30 mouse cellular contexts compared by ENCODE assay signal in genomic region chr16:69813652-69814051, GRCm38 (mm10). TPM values are rescaled to one million over a fixed set of nuclear protein-coding genes. Genes with fewer than 3 reads are reported as not detected.
DNase-seq lines count a peak whose midpoint lies in the region; ATAC-seq lines count a peak whose summit lies in the region.
"Had no signal": no experiment of that assay in that cellular context is flagged by ENCODE, and none has a peak within 500 bp of the region (broad histone marks: within the 10 kb centered on the region; RNA-seq: fewer than 3 reads in every experiment).

No protein-coding gene starts in this region.

- H3K36me3 ChIP-seq in embryonic facial prominence, embryonic 14.5 days (ENCODE audit: control insufficient read depth, insufficient read depth, low read length) = no peaks in the 10 kb centered on the region
- H3K36me3 ChIP-seq in limb, embryonic 11.5 days (ENCODE audit: control insufficient read depth, insufficient read depth, low read length) = no peaks in the 10 kb centered on the region
- H3K36me3 ChIP-seq: embryonic facial prominence, embryonic 15.5 days; heart, embryonic 12.5 days; heart, embryonic 15.5 days; hindbrain, embryonic 10.5 days; hindbrain, embryonic 13.5 days had no signal

- no peaks in the 10 kb centered on the region for H3K27me3 ChIP-seq in embryonic facial prominence, embryonic 14.5 days (replicated peaks; ENCODE audit: control insufficient read depth, insufficient read depth, low read length)
- no peaks in the 10 kb centered on the region for H3K27me3 ChIP-seq in limb, embryonic 11.5 days (ENCODE audit: control insufficient read depth, insufficient read depth, low read length)
- H3K27me3 ChIP-seq: embryonic facial prominence, embryonic 15.5 days; heart, embryonic 12.5 days; heart, embryonic 15.5 days; hindbrain, embryonic 13.5 days had no signal

- no peaks in the 10 kb centered on the region for H3K9me3 ChIP-seq in embryonic facial prominence, embryonic 14.5 days (ENCODE audit: control insufficient read depth, low read length)
- no peaks in the 10 kb centered on the region for H3K9me3 ChIP-seq in limb, embryonic 11.5 days (ENCODE audit: control insufficient read depth, low read length)
- H3K9me3 ChIP-seq: embryonic facial prominence, embryonic 15.5 days; heart, embryonic 12.5 days; heart, embryonic 15.5 days; hindbrain, embryonic 10.5 days; hindbrain, embryonic 13.5 days had no signal

- no peak overlapping the region for H3K4me3 ChIP-seq in embryonic facial prominence, embryonic 14.5 days (ENCODE audit: low read depth, low read length)
- H3K4me3 ChIP-seq in limb, embryonic 11.5 days (ENCODE audit: low read depth, low read length) = no peak overlapping the region
- H3K4me3 ChIP-seq: embryonic facial prominence, embryonic 15.5 days; heart, embryonic 12.5 days; heart, embryonic 15.5 days; hindbrain, embryonic 10.5 days; hindbrain, embryonic 13.5 days had no signal

- 27% methylated on average over 5 of the region's 5 CpGs for WGBS in embryonic facial prominence, embryonic 14.5 days
- WGBS in limb, embryonic 11.5 days = 57% methylated on average over 5 of the region's 5 CpGs

- peak; percentile 33; the same call in 1 of the 2 replicates for ATAC-seq in embryonic facial prominence, embryonic 14.5 days (ENCODE audit: low read depth)
- peak; percentile 65; the same call in 1 of the 2 replicates for ATAC-seq in limb, embryonic 11.5 days (ENCODE audit: insufficient number of reproducible peaks, low FRiP score, low TSS enrichment, low read depth)
- ATAC-seq: forebrain, embryonic 14.5 days; intestine, postnatal 0 days had no signal

- H3K27ac ChIP-seq in embryonic facial prominence, embryonic 14.5 days (replicated peaks; ENCODE audit: low read depth, low read length) = no peak overlapping the region
- H3K27ac ChIP-seq in limb, embryonic 11.5 days (replicated peaks; ENCODE audit: low read depth, low read length) = no peak overlapping the region
- H3K27ac ChIP-seq: embryonic facial prominence, embryonic 15.5 days; heart, embryonic 15.5 days; hindbrain, embryonic 10.5 days; hindbrain, embryonic 13.5 days had no signal

- no peaks in the 10 kb centered on the region for H3K4me1 ChIP-seq in embryonic facial prominence, embryonic 14.5 days (ENCODE audit: control insufficient read depth, insufficient read depth, low read length)
- no peaks in the 10 kb centered on the region for H3K4me1 ChIP-seq in limb, embryonic 11.5 days (ENCODE audit: control insufficient read depth, insufficient read depth, low read length)
- H3K4me1 ChIP-seq: embryonic facial prominence, embryonic 15.5 days; heart, embryonic 12.5 days; heart, embryonic 15.5 days; hindbrain, embryonic 10.5 days; hindbrain, embryonic 13.5 days had no signal

- DNase-seq in embryo, embryonic 10 days (ENCODE audit: low spot score) = peak; percentile 19
- no peak for DNase-seq in embryo, embryonic 9.5 days (ENCODE audit: extremely low spot score)
- peak; percentile 17 for DNase-seq in embryonic facial prominence, embryonic 14.5 days (ENCODE audit: low spot score)
- DNase-seq in limb, embryonic 11.5 days (ENCODE audit: low spot score) = peak; percentile 23
- no peak for DNase-seq in ovary, adult 18-20 months (ENCODE audit: low spot score)
- no peak for DNase-seq in gastrocnemius, postnatal 25 days
- DNase-seq in heart, adult 11 months = no peak
- DNase-seq in T-cell, adult 2 months (ENCODE audit: low spot score) = no peak
- DNase-seq: adrenal gland, postnatal 10 days; adrenal gland, postnatal 36 days; cerebellum, adult 18-20 months; cerebellum, adult 9-10 months; cerebellum, postnatal 14 days; gastrocnemius, postnatal 10 days; heart, adult 18-20 months; heart, postnatal 10 days; heart, postnatal 36 days had no signal

- no peak overlapping the region for H3K9ac ChIP-seq in embryonic facial prominence, embryonic 14.5 days (ENCODE audit: low read depth, low read length)
- no peak overlapping the region for H3K9ac ChIP-seq in limb, embryonic 11.5 days (ENCODE audit: low read length)
- H3K9ac ChIP-seq: embryonic facial prominence, embryonic 15.5 days; heart, embryonic 12.5 days; heart, embryonic 15.5 days; hindbrain, embryonic 13.5 days had no signal

- no peak overlapping the region for H3K4me2 ChIP-seq in embryonic facial prominence, embryonic 14.5 days (ENCODE audit: low read depth, low read length)
- H3K4me2 ChIP-seq in limb, embryonic 11.5 days (ENCODE audit: low read depth, severe bottlenecking) = no peak overlapping the region
- H3K4me2 ChIP-seq: embryonic facial prominence, embryonic 15.5 days; heart, embryonic 12.5 days; heart, embryonic 15.5 days; hindbrain, embryonic 13.5 days had no signal

RNA-seq across cellular contexts. Expression of gene Speer2, which starts 49.9 kb away (rescaled TPM):
- polyA plus RNA-seq in embryonic facial prominence, embryonic 14.5 days (2014; fragmentation: Nextera tagmentation; extraction: Ambion mirVana) = not detected in 2 replicates
- polyA plus RNA-seq in limb, embryonic 11.5 days (2014; fragmentation: Nextera tagmentation; extraction: Ambion mirVana) = not detected in 2 replicates
- not detected for total RNA-seq in gastrocnemius, postnatal 25 days (2021)
- total RNA-seq: adrenal gland, adult 18-20 months; adrenal gland, postnatal 10 days; adrenal gland, postnatal 36 days; ES-E14; gastrocnemius, adult 18-20 months; gastrocnemius, postnatal 10 days; gastrocnemius, postnatal 4 days; heart, adult 18-20 months; heart, postnatal 10 days; heart, postnatal 36 days had no signal
- polyA plus RNA-seq: embryonic facial prominence, embryonic 15.5 days; forebrain, embryonic 11.5 days; forebrain, embryonic 14.5 days; heart, embryonic 12.5 days; heart, embryonic 15.5 days; hindbrain, embryonic 10.5 days; hindbrain, embryonic 13.5 days; intestine, embryonic 14.5 days; intestine, postnatal 0 days had no signal

Comparison
In these comparisons a context has a peak if more than half of its experiments do, and no peak if none do; other contexts are left out.
1. DNase-seq: peak in embryo, embryonic 10 days (single experiment), embryonic facial prominence, embryonic 14.5 days (single experiment) and limb, embryonic 11.5 days (single experiment); none in embryo, embryonic 9.5 days (single experiment), ovary, adult 18-20 months (single experiment), gastrocnemius, postnatal 25 days (single experiment), heart, adult 11 months (single experiment) and T-cell, adult 2 months (single experiment).